Mouse (Mus musculus) heart, adult 18-20 months (tissue): ENCODE results near the gene Plekhg4. TPM values are rescaled to one million over a fixed set of nuclear protein-coding genes. Genes with fewer than 3 reads are reported as not detected.

Experiments
- DNase-seq, 2 experiments: peaks; one replicate each; pipeline ENCODE4 v3.0.0; 2021 to 2022; ENCODE audit warnings: mixed read lengths in 1 of 2
- total RNA-seq, 2 experiments: library from RNA; stranded (reverse); gene quantifications; 2 replicates each; pipeline ENCODE4 v1.2.3; 2021

Plekhg4 gene
- total RNA-seq, 2 experiments from 2014 or later, result not detected

GRCm38 (mm10) chr8:105403467-105403866 is 30.4 kb downstream of the Plekhg4 start:
- no peak for DNase-seq

DNA sequence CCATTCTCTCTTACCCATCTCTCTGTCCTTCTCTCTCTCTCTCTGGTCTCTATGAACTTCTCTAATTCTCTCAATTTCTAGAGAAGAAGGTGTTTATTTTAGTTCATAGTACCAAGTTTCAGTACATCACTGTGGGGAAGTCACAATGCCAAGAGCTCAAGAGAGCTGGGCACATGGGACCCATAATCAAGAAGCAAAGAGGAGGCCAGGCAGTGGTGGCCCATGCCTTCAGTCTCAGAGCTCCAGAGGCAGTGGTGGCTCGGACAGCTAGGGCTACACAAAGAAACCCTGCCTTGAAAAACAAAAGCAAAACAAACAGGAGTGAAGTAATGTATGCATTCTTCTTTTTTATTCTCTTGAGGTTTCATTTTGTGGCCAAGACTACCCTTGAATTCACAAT is 31.4 kb downstream of the Plekhg4 start:
- no peak for DNase-seq

- DNase-seq, result no peak
Measured at GRCm38 (mm10) chr8:105406416-105406815, 33.3 kb downstream of the Plekhg4 start.

DNA sequence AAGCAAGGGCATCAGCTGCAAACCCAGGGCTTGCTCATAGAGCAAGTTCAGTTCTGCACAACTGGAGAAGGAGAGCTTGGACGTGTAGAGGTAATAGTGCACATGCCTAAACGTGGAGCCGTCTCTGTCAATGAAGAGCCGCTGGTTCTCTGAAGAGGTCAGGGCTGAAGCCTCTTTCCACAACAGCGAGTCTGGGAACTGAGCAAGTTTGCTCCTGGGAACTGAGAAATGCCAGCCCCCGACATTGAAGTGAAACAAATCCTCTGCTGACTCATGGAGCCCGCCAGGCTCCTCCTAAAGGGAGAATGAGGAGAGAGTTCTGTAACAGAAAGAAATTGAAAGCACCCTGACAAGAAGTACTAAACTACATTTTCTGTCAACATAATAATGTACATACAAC is 35.3 kb downstream of the Plekhg4 start:
- DNase-seq, result no peak

- DNase-seq, result no peak
Measured at GRCm38 (mm10) chr8:105409947-105410346, 36.9 kb downstream of the Plekhg4 start.

DNA sequence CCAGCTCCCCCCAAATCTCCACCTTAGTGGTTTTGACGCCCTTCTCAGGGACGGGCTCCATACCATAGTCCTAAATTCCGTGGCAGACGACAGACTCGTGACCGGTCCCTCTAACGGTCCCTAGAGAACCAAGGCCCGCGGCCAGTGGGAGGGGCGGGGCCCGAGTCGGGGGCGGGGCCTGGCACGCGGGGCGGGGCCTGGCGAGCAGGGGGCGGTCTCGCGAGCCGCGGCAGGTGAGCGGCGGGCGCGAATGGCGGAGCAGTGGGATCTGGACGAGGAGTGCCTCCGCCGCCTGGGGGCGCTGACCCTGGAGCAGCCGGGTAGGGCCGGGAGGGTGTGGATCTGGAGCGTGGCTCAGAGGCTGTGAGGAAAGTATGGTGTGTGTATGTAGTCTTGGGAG is 40.3 kb downstream of the Plekhg4 start, which contains the start of the genes Kctd19 and Lrrc36:
Gene Kctd19 (minus strand): TSS at position 112 of the 400 bp plus-strand sequence.
Gene Lrrc36 (plus strand): TSS at position 181 of the 400 bp plus-strand sequence.
- peak; percentile 59 to 75 for DNase-seq

GRCm38 (mm10) chr8:105418992-105419391 is 45.9 kb downstream of the Plekhg4 start:
- no peak for DNase-seq

- DNase-seq, result no peak
Measured at GRCm38 (mm10) chr8:105419800-105420199, 46.7 kb downstream of the Plekhg4 start.

DNA sequence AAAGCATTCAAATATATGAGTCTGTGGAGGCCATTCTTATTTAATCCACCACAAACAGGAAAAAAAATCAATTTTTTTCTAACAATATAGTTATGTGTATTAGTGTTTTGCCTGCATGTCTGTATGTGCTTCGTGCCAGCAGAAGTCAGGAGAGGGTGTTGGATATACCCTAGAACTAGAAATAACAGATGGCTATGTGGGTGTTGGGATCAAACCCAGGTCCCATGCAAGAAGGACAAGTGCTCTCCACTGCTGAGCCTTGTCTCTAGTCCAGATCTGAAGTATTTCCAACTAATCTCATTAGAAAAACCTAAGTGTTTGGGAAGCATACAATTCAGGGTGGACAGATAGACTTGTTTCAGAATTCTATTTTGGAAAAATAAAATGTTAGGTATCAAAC is 48.9 kb downstream of the Plekhg4 start:
- DNase-seq, result no peak

GRCm38 (mm10) chr8:105426878-105427277 is 53.8 kb downstream of the Plekhg4 start:
- DNase-seq, result peak in 1 of 2 experiments; percentile 27

DNA sequence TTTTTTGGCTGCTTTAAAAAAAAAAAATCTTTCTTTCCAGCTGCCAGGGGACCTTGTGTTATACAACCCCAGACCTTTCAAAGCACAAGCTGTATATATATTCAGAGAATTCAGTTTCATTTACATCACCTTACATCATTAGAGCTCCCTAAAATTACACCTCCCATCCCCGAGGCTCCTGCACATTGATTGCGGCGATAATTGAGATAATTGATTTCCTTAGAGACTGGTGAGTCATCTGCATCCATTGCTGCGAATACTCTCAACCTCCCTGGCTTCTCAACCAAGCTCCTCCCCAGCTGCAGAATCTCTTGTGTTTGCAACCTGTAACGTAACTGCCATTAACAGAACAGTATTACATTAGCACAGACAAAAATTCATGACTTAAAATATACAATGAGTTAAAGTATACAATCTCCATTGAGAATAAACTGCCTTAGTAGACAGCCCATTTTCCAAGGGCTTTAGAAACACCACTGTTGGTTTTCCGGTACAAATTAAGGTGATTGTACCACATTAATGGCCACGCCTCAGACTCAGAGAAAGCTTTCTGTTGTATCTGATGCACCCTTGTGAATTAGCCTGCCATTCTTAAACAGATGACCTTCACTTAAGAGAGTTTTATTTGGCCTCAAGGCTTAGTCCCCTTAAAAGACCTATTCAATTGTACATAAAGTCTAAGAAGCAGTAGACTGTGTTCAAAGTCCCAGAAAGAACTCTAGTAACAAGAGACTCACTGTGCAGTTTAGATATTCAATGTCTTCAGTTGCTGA is 58.9 kb downstream of the Plekhg4 start:
- DNase-seq, result no peak

Other genes starting within 250 kb of the Plekhg4 start
- gene Ces4a, start 241.5 kb upstream of the Plekhg4 start, total RNA-seq, result not detected
- gene Cbfb, start 202.6 kb upstream of the Plekhg4 start, total RNA-seq, result 10 to 100 TPM; 19.6 to 21.7 TPM
- 10 to 100 TPM; 18.1 to 19.4 TPM for gene D230025D16Rik, start 148.1 kb upstream of the Plekhg4 start, total RNA-seq
- gene B3gnt9, start 118.1 kb upstream of the Plekhg4 start, total RNA-seq, result 1 to 10 TPM; 3.3 TPM
- 1 to 10 TPM; 4.9 to 5.8 TPM for gene Tradd, start 108.7 kb upstream of the Plekhg4 start, total RNA-seq
- gene Fbxl8, start 108.6 kb upstream of the Plekhg4 start, total RNA-seq, result 1 to 10 TPM; 2.9 to 3.0 TPM
- 1 to 10 TPM; 4.6 to 4.7 TPM for gene Hsf4, start 103.5 kb upstream of the Plekhg4 start, total RNA-seq
- gene Nol3, start 97.1 kb upstream of the Plekhg4 start, total RNA-seq, result 10 to 100 TPM; 22.1 to 25.7 TPM
- 1 to 10 TPM; 1.1 to 1.6 TPM for gene 4931428F04Rik, start 83.4 kb upstream of the Plekhg4 start, total RNA-seq
- 1 to 10 TPM; 2.9 to 3.0 TPM for gene Exoc3l, start 77.2 kb upstream of the Plekhg4 start, total RNA-seq
- gene E2f4, start 75.6 kb upstream of the Plekhg4 start, total RNA-seq, result 10 to 100 TPM; 21.6 TPM
- gene Elmo3, start 67.7 kb upstream of the Plekhg4 start, total RNA-seq, result 1 to 10 TPM in 1 of 2 experiments, under 1 TPM in 1; 0.60 to 1.6 TPM
- under 1 TPM; 0.59 to 0.60 TPM for gene Lrrc29, start 47.0 kb upstream of the Plekhg4 start, total RNA-seq
- gene Tmem208, start 46.9 kb upstream of the Plekhg4 start, total RNA-seq, result 10 to 100 TPM; 24.3 to 26.6 TPM
- 1 to 10 TPM; 4.5 to 5.2 TPM for gene Fhod1, start 25.3 kb upstream of the Plekhg4 start, total RNA-seq
- under 1 TPM; 0.37 to 0.39 TPM for gene Slc9a5, start 24.4 kb upstream of the Plekhg4 start, total RNA-seq
- gene Kctd19, start 40.2 kb downstream of the Plekhg4 start, total RNA-seq, result not detected
- gene Lrrc36, start 40.3 kb downstream of the Plekhg4 start, total RNA-seq, result under 1 TPM; 0.27 to 0.64 TPM
- gene Tppp3, start 98.3 kb downstream of the Plekhg4 start, total RNA-seq, result 10 to 100 TPM; 38.0 to 41.4 TPM
- 10 to 100 TPM; 12.5 to 14.2 TPM for gene Zdhhc1, start 123.6 kb downstream of the Plekhg4 start, total RNA-seq
- under 1 TPM; 0.21 to 0.22 TPM for gene Hsd11b2, start 145.5 kb downstream of the Plekhg4 start, total RNA-seq
- gene Atp6v0d1, start 192.8 kb downstream of the Plekhg4 start, total RNA-seq, result 10 to 100 TPM; 50.4 to 53.2 TPM
- gene Ripor1, start 232.0 kb downstream of the Plekhg4 start, total RNA-seq, result 10 to 100 TPM; 40.1 to 42.6 TPM